Mouse (Mus musculus) liver, embryonic 11.5 days (tissue): Measurements from ENCODE around the gene Hist1h2an. TPM values are rescaled to one million over a fixed set of nuclear protein-coding genes. Genes with fewer than 3 reads are reported as not detected.
A peak's percentile ranks its signal among the peaks of the same experiment; 100 is the strongest.
"Not testable (repeated sequence)": the region's sequence is repeated elsewhere in the genome, so short reads cannot be mapped to it uniquely, and the experiment has no call there.

Source experiments
- ATAC-seq: fragments of 200-750 bp; cut with Nextera tagmentation; replicated peaks from 2 replicates; pipeline ENCODE4 v1.8.0; 2017; ENCODE audit warnings: moderate number of reproducible peaks, mild to moderate bottlenecking, moderate TSS enrichment, moderate library complexity; ENCODE audit not compliant: low FRiP score
- DNase-seq: peaks from one replicate; pipeline ENCODE4 v3.0.0-alpha.2; 2017; ENCODE audit warnings: low spot score
- H3K27ac ChIP-seq: fragments of 300-500 bp; sonication (generic); 2 replicates; pipeline ENCODE4 v1.5.1; 2014; ENCODE audit warnings: mild to moderate bottlenecking, low read depth, low read length, control low read depth
- H3K27me3 ChIP-seq: fragments of 300-500 bp; sonication (generic); replicated peaks from 2 replicates; pipeline ENCODE4 v1.6.1; 2014; ENCODE audit warnings: low read length, mixed read lengths; ENCODE audit not compliant: control insufficient read depth, insufficient read depth
- H3K36me3 ChIP-seq: fragments of 300-500 bp; sonication (generic); 2 replicates; pipeline ENCODE4 v1.6.1; 2014; ENCODE audit warnings: mild to moderate bottlenecking, low read length, moderate library complexity, mixed read lengths; ENCODE audit not compliant: control insufficient read depth, insufficient read depth
- H3K4me1 ChIP-seq: fragments of 300-500 bp; sonication (generic); replicated peaks from 2 replicates; pipeline ENCODE4 v1.6.1; 2014; ENCODE audit warnings: low read length, mixed read lengths; ENCODE audit not compliant: control insufficient read depth, insufficient read depth
- H3K4me2 ChIP-seq: fragments of 300-500 bp; sonication (generic); 2 replicates; pipeline ENCODE4 v1.6.1; 2014; ENCODE audit warnings: mild to moderate bottlenecking, control low read depth, moderate library complexity
- H3K4me3 ChIP-seq: fragments of 300-500 bp; sonication (generic); 2 replicates; pipeline ENCODE4 v1.5.1; 2014; ENCODE audit warnings: low read depth, low read length, control low read depth
- H3K9ac ChIP-seq: fragments of 300-500 bp; sonication (generic); 2 replicates; pipeline ENCODE4 v1.6.1; 2014; ENCODE audit warnings: low read depth, low read length, control low read depth
- H3K9me3 ChIP-seq: fragments of 300-500 bp; sonication (generic); 2 replicates; pipeline ENCODE4 v1.6.1; 2016; ENCODE audit warnings: low read length, inconsistent platforms, mixed read lengths; ENCODE audit not compliant: control insufficient read depth
- WGBS: fragments of 180-500 bp; shearing (Covaris S2); extraction: QIAGEN DNeasy Blood & Tissue Kit; methylation state at CpG from one replicate; pipeline ENCODE4 v1.1.7; 2014; 5-methylcytosine and 5-hydroxymethylcytosine counted together
- polyA plus RNA-seq: library from polyadenylated mRNA; unstranded; fragments of >200 nt; fragmentation: Nextera tagmentation; extraction: Ambion mirVana; gene quantifications from 2 replicates; pipeline ENCODE4 v1.2.1, GENCODE M21; 2014

Hist1h2an gene
- polyA plus RNA-seq, 1 experiment from 2014 or later, result 12.6 TPM

DNA sequence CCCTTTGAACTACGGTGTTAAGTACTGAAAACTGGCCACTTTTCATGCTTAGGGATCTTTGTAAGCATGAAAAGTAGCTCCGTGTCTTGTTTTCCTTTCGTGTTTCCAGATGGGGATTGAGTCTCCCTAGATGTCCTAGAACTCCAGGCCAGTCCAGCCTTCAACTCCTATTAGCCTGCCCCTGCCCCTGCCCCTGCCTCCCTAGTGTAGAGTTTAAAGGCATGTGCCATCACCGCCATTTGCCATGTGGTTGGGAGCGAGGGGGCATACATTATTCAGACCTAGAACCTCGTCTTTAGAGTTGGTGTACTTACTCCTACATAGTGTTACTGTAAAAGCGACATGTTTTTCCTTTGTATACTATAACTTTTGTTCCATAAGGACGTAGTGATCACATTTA is 24.1 kb upstream of the Hist1h2an start:
- not testable (repeated sequence) for H3K27ac ChIP-seq, H3K36me3 ChIP-seq, H3K9me3 ChIP-seq, H3K4me3 ChIP-seq, H3K9ac ChIP-seq, DNase-seq, H3K4me1 ChIP-seq, H3K27me3 ChIP-seq, H3K4me2 ChIP-seq
- ATAC-seq, result peak; percentile 35
- no CpG with 5 or more reads among the region's 8 CpGs for WGBS

DNA sequence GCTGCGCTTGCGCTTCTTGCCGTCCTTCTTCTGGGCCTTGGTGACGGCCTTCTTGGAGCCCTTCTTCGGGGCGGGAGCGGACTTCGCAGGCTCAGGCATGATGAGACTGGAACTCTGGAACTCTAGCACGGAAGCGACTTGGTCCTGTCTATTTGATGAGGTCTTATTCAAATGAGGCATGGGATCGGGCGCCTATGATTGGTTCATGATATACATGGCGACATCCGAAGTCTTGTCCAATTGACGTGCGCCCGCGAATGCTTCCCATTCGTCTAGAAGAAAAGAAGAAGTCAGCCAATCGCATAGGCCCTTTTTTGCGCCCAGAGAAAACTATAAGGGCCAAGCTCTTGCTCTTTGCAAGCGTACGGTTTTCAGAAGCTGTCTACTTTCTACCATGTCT is 23.1 kb upstream of the Hist1h2an start, which contains the start of the genes Hist1h2bq and Hist1h2ao:
Gene Hist1h2bq, minus strand, starts transcription at position 125 of the 400 bp plus-strand sequence.
Gene Hist1h2ao, plus strand, starts transcription at position 393 of the 400 bp plus-strand sequence.
- DNase-seq, H3K9ac ChIP-seq, H3K4me3 ChIP-seq, H3K27me3 ChIP-seq, H3K27ac ChIP-seq, H3K4me1 ChIP-seq, H3K36me3 ChIP-seq, H3K4me2 ChIP-seq, H3K9me3 ChIP-seq: not testable (repeated sequence)
- no CpG with 5 or more reads among the region's 23 CpGs for WGBS
- ATAC-seq, result peak; percentile 87

DNA sequence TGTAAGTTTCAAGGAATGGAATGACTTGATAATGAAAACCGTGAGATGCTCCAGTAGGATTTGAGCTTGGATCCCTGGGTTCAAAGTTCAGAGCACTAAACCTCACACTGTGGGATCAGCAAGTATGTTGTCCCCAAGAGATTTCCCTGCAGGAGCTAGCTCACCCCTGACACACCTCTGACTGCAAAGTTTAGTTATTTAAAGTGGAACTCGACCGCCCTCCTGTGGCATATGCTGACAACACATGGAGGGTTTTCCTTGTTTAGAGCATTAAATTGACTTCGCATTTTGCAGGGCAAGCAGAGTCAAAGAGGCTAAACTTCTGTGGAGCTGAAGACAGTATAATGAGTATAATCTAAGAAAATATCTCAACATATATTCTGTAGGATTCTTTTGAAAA is 16.0 kb upstream of the Hist1h2an start:
- DNase-seq, H3K27ac ChIP-seq: not testable (repeated sequence)
- WGBS, result no CpG with 5 or more reads among the region's 4 CpGs

DNA sequence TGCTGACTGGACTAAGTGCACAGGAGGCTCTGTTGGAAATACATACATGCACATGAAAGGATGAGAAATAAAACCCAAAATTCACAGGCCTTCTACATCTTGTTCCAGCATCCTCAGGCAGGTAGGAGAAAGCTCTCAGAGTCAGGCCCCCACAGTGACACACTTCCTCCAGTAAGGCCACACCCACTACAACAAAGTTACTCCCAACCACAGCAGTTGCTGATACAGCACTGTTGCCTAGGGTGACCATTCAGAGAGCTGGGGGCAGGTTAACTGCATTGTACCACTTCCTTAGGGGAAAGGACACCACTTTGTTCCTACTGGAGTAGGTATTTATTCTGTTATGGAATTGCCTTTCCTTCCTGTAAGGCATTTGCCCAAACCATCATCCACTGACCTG is 10.1 kb upstream of the Hist1h2an start:
- H3K27ac ChIP-seq, ATAC-seq: not testable (repeated sequence)

More for the DNA sequence above, 16.0 kb upstream of the Hist1h2an start:
- H3K27me3 ChIP-seq, H3K36me3 ChIP-seq, H3K9ac ChIP-seq, H3K9me3 ChIP-seq, H3K4me3 ChIP-seq, H3K4me2 ChIP-seq, H3K4me1 ChIP-seq: not testable (repeated sequence)
- ATAC-seq, result peak; percentile 72; the same call in 1 of the 2 replicates

DNA sequence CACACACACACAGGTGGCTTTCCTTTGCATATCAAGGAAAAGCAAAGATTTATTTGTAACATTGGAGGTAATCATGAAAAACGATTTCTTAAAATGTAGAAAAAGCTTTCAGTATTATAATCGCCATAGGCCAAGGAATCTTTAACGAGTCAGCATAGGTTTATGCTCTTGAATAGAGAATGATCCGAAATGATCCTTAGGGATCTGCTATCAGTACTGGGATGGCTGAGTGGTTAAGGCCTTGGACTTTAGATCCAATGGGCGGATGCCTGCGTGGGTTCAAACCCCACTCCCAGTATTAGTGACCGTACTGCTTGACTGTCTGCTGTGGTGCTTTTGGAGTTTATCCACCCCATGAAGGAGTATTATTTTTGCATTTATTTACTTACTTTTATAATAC is 8.6 kb upstream of the Hist1h2an start:
- DNase-seq (no peak), ATAC-seq (no peak)
- WGBS, result 88% methylated on average over 7 of the region's 7 CpGs
- Histone ChIP-seq H3K27ac (no peak overlapping the region), H3K9ac (no peak overlapping the region), H3K36me3 (no peaks in the 10 kb centered on the region), H3K4me2 (no peak overlapping the region), H3K27me3 (no peaks in the 10 kb centered on the region), H3K9me3 (no peaks in the 10 kb centered on the region), H3K4me1 (no peaks in the 10 kb centered on the region; the same call in 1 of the 2 replicates), H3K4me3 (no peak overlapping the region)

More for the DNA sequence above, 10.1 kb upstream of the Hist1h2an start:
- not testable (repeated sequence) for H3K4me3 ChIP-seq, H3K4me1 ChIP-seq, H3K9ac ChIP-seq, H3K36me3 ChIP-seq, H3K4me2 ChIP-seq, DNase-seq, H3K27me3 ChIP-seq, H3K9me3 ChIP-seq

DNA sequence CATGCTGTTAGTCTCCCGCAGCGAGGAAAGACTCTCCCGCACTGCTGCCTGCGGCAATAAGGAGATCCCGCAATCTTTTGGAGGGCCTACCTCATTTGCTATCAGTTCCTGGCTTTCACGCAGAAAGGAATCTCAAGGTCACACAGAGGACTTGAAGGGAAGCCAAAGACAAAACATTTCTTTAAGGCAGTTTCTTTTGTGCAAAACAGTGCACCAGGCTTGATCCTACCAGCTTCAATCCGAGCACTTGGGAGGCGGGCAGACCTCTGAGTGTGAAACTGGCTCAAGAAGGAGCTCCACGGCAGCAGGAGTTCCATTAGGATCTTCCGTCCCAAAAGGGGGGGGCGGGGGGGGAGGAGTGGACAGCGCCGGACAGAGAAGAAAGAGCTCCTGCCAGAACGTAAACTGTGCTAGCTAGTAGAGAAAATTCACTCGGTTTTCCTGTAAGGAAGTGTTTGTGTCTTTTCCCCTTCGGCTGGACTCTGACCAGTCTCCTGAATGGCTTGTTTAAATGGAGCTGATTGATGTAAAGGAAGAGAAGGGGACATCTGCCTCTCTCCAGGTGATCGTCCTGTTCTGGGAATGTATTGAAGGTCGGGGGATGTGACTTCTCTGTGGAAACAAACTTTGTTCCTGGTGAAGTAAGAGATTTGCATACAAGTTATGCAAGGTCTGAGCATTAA is 3.7 kb upstream of the Hist1h2an start:
- ATAC-seq, result no peak

DNA sequence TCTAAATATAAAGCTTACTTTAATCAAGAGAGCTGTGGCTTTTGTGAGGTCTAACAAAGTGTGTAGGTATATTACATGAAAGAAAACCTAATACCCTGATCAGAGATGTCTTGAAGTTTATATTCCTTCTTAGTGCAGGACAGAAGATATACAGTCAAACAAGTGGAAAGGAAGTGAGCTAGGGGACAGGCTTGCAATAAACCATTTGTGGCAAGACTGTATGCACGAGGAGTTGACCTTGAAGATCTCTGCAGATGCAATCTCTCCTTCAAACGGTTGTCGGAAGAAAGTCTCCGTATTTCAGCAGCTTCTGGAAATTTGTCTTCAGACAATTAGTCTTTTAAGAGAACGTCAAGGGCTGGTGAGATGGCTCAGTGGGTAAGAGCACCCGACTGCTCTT is 2.9 kb upstream of the Hist1h2an start:
- peak overlapping the region; percentile 19; the same call in 1 of the 2 replicates for H3K27ac ChIP-seq
- no peak for ATAC-seq
- DNase-seq, result no peak
- no peak overlapping the region for H3K4me2 ChIP-seq
- 0 out of 2 replicates have a peak overlapping the region, but pooled peaks have one; percentile 10 for H3K9ac ChIP-seq
- no peaks in the 10 kb centered on the region for H3K9me3 ChIP-seq
- H3K36me3 ChIP-seq, result no peaks in the 10 kb centered on the region
- WGBS, result 47% methylated on average over 6 of the region's 6 CpGs
- no peak overlapping the region for H3K4me3 ChIP-seq
- H3K4me1 ChIP-seq, result peaks cover 19% of the 10 kb centered on the region
- no peaks in the 10 kb centered on the region for H3K27me3 ChIP-seq

More for the DNA sequence above, 3.7 kb upstream of the Hist1h2an start:
- Histone ChIP-seq H3K4me1 (peaks cover 15% of the 10 kb centered on the region), H3K9me3 (no peaks in the 10 kb centered on the region), H3K4me2 (peak overlapping the region; percentile 51), H3K36me3 (no peaks in the 10 kb centered on the region), H3K27ac (no peak overlapping the region), H3K9ac (0 out of 2 replicates have a peak overlapping the region, but pooled peaks have one; percentile 37), H3K27me3 (no peaks in the 10 kb centered on the region), H3K4me3 (no peak overlapping the region)
- 23% methylated on average over 18 of the region's 18 CpGs for WGBS
- no peak for DNase-seq

DNA sequence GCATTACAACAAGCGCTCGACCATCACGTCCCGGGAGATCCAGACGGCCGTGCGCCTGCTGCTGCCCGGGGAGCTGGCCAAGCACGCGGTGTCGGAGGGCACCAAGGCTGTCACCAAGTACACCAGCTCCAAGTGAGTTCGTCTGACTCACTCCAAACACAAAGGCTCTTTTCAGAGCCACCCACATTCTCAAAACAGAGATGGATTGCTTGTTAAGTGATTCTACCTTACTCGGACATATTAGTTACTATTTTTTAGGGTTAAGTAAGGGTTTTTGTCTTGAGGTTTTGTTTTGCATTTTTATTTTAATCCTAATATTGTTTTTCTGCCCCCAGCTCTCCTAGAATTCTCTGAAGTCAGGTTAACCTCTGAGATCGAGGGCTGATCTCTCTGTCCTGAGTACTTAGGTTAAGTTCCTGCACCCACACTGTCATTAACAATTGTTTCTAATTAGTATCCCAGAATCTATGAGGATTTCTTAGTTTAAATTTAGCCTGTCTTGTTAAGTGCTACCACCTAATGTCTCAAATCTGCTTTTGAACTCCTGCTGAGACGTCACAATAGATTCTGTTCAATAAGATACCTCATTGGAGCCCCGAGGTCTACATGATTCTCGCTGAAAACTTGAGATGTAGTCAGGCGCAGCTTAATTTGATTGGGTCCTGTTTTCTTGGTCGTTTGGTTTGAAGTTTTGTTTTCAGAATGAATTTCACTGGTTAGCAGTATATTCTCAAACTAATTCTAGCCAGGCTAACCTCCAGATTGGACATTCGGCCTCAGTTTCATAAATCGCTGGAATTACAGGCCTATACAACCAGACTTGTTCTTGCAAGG is 959 bp upstream of the Hist1h2an start:
- Histone ChIP-seq H3K9me3 (no peaks in the 10 kb centered on the region), H3K9ac (peak overlapping the region; percentile 63), H3K27ac (peak overlapping the region; percentile 89), H3K4me2 (peak overlapping the region; percentile 63), H3K4me3 (peak overlapping the region; percentile 27), H3K4me1 (peaks cover 24% of the 10 kb centered on the region), H3K36me3 (no peaks in the 10 kb centered on the region), H3K27me3 (no peaks in the 10 kb centered on the region)
- WGBS, result 23% methylated on average over 14 of the region's 21 CpGs
- no peak for DNase-seq
- 0 out of 2 replicates have a peak, but pooled peaks have one; percentile 3 for ATAC-seq
